Mouse (Mus musculus) layer of hippocampus, adult 8-10 months (tissue): ENCODE data around the gene Hist1h3h. TPM values are rescaled to one million over a fixed set of nuclear protein-coding genes. Genes with fewer than 3 reads are reported as not detected.
"Not testable (repeated sequence)": the region's sequence is repeated elsewhere in the genome, so short reads cannot be mapped to it uniquely, and the experiment has no call there.

Experiments used
- DNase-seq, 2 experiments: peaks; one replicate each; pipeline ENCODE4 v3.0.0; 2022; ENCODE audit warnings: low spot score in 2 of 2
- total RNA-seq, 4 experiments: library from RNA; stranded (reverse); gene quantifications; 2 replicates each; pipeline ENCODE4 v1.2.4; 2022

The Hist1h3h gene
- total RNA-seq, 4 experiments from 2014 or later: 30.3 to 49.1 (median 42.8) TPM

GRCm38 (mm10) chr13:21727948-21728572 is 10.6 kb downstream of the Hist1h3h start:
- no peak for DNase-seq

- no peak for DNase-seq
Measured at GRCm38 (mm10) chr13:21729544-21729943, 12.1 kb downstream of the Hist1h3h start.

DNA sequence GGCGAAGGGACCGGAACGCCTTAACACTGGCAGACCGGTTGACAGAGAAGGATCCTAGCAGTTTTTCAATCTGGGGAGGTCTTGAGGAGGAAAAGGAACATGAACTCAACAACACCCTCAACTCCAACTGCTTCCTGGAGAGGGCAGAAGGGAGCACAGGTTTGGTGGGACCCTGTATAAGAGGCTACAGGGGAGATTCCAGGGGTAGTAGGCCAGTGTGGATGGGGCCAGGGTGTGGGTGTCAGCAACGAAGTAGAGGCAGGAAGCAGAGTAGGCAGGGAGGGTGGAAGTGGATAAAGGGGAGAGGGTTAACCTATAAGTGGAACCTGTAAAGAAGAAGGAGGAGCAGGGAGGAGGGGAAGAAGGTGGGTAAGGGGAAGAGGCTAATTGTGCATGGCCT is 16.0 kb downstream of the Hist1h3h start:
- DNase-seq: no peak

- DNase-seq: peak; percentile 42 to 72
Measured at GRCm38 (mm10) chr13:21734010-21734905, 16.8 kb downstream of the Hist1h3h start.

- DNase-seq: peak; percentile 70 to 77
Measured at GRCm38 (mm10) chr13:21734906-21735767, 17.7 kb downstream of the Hist1h3h start, which contains the start of gene Hist1h4j. Gene Hist1h4j (plus strand): TSS chr13:21735064.

- DNase-seq: no peak
Measured at GRCm38 (mm10) chr13:21745006-21745405, 27.5 kb downstream of the Hist1h3h start.

- DNase-seq: no peak
Measured at GRCm38 (mm10) chr13:21749387-21750158, 32.1 kb downstream of the Hist1h3h start.

- DNase-seq: peak; percentile 89 to 94
Measured at GRCm38 (mm10) chr13:21750159-21751017, 32.9 kb downstream of the Hist1h3h start, which contains the start of gene Hist1h4k. Gene Hist1h4k (minus strand): TSS chr13:21750505.

DNA sequence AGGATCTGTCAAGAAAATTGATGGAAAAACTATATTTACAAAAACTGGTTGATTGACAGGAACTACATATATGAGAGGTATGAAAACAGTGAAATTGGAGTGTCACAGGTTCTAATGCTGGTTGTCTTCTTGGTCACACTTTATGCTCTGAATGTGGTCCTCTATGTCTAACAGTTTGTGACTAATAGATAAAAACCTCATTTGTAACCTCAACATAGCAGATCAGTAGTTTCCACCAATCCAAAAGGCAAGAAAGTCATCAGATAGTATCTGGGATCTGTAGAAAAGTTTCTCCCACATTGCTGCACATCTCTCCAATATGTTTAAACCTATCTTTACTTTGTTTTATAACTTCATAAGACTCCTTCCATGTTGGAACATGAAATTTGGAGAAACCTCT is 34.0 kb downstream of the Hist1h3h start:
- DNase-seq: no peak

DNA sequence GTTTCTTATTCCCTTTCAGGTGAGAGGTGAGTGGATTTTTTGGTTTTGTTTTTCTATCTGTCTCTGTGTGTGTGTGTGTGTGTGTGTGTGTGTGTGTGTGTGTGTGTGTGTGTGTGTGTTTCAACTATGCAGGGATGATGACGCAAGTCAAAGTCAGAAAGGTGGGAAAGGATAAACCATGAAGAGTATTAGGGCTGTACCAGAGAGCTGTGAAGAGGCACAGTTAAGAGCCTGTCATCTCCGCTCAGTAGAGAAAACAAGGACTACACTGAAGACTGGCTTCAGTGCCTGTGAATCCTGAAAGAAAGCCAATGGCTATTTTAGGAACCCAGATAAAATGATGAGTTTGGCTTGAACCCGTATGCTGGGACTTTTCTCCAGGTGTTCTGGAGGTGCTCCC is 34.4 kb downstream of the Hist1h3h start:
- no peak for DNase-seq

GRCm38 (mm10) chr13:21752356-21752755 is 34.9 kb downstream of the Hist1h3h start:
- no peak for DNase-seq

DNA sequence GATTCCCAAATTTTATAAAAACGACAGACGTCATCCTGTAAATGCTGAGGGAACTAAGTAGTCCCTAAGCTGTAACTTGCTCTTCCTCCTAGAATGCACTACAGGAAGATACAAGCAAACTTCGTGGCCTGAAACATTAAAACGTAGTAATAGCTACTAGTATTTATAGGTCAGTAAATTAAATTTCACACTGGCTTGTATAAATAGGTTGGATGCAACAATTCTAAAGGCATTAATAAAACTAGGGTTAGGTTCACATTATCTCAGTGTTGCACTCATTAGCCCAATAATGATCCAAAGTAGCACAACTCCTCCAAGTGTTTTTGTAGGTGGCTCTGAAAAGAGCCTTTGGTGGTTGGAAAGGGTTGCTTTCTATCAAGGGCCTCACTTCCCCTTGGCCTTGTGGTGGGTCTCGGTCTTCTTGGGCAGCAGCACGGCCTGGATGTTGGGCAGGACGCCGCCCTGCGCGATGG is 35.6 kb downstream of the Hist1h3h start:
- no peak for DNase-seq

DNA sequence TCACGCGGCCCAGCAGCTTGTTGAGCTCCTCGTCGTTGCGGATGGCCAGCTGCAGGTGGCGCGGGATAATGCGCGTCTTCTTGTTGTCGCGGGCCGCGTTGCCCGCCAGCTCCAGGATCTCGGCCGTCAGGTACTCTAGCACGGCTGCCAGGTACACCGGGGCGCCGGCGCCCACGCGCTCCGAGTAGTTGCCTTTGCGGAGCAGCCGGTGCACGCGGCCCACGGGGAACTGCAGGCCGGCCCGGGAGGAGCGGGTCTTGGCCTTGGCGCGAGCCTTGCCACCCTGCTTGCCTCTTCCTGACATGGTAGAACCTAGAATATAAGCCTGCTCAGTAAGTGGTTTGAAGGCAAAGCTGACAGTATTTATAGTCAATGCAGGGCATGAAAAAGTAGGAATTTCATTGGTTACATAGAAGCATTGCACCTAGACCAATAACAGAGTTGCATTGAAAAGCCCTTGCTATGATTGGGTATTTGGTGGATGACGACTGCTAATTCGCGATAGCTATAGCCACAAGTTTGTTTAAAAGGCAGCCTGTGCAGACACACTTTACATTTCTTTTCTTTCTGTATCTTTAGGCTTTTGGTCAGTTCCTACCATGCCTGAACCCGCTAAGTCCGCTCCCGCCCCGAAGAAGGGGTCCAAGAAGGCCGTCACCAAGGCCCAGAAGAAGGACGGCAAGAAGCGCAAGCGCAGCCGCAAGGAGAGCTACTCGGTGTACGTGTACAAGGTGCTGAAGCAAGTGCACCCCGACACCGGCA is 36.2 kb downstream of the Hist1h3h start, which contains the start of the genes Hist1h2ak and Hist1h2bn:
Gene Hist1h2ak (minus strand): TSS at position 304 of the 762 bp plus-strand sequence.
Gene Hist1h2bn (plus strand): TSS at position 600 of the 762 bp plus-strand sequence.
- peak; percentile 57 to 79 for DNase-seq

DNA sequence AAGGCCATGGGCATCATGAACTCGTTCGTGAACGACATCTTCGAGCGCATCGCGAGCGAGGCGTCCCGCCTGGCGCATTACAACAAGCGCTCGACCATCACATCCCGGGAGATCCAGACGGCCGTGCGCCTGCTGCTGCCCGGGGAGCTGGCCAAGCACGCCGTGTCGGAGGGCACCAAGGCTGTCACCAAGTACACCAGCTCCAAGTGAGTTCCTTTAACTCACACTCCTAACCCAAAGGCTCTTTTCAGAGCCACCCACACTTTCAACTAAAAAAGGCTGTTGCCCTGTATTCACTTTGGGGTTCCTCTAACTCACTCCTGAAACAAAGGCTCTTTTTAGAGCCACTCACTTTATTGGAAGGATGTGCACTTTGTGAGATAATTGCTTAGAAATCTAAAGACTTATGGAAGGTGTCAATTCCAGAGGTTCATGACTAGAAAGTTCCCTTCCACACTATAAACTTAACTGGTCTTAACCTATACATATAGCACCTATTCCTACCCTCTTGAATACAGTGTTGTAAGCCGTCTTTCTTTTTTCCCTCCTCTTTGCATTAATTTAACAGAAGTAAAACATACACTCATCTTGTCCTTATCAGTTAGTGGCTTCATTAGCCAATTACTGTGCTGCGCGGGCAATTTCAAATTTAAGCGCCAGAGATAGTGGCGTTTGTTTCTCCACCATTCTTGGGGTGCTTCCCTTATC is 37.0 kb downstream of the Hist1h3h start:
- not testable (repeated sequence) for DNase-seq

DNA sequence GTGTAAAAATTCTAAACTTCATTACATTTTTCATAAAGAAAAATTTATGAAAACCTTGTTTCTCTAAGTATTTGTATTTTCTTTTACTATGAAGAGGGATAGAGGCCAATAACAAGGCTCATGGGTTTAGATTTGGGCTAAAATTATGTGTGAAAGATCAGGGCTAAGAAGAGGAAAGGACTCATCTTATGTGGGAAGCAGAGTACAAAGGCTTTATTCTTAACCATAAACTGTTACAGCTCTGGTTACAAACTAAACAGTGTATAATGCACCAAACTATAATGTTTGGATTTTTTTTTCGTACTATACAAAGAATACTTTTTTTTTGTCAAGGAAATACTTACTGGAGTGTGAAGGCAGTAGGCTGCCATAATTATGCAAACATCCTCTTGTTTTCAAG is 38.2 kb downstream of the Hist1h3h start:
- DNase-seq: no peak
